Mouse (Mus musculus): Measurements from ENCODE around the gene Ppp2r5c. TPM values are rescaled to one million over a fixed set of nuclear protein-coding genes. Genes with fewer than 3 reads are reported as not detected.

Gene Ppp2r5c
- polyA plus RNA-seq, 1 experiment, result 59.4 TPM

- H3K4me3 ChIP-seq (replicated peaks; ENCODE audit: control insufficient read depth, low read depth, low read length), result peak overlapping the region; percentile 77
- peak overlapping the region; percentile 83 for H3K27ac ChIP-seq (ENCODE audit: control insufficient read depth, insufficient read depth, low read depth, low read length, poor library complexity)
- TF ChIP-seq POLR2A (IDR thresholded peaks at IDR 0.05; ENCODE audit: borderline replicate concordance, control insufficient read depth, low read depth, low read length) (peak; percentile 80), CTCF (IDR thresholded peaks at IDR 0.05; ENCODE audit: control insufficient read depth, insufficient read depth, low read length) (0 out of 2 replicates have a peak, but pooled peaks have one; percentile 5)
- WGBS, result under 1% methylated on average over 56 of the region's 56 CpGs
- H3K4me1 ChIP-seq (ENCODE audit: control insufficient read depth, insufficient read depth, low read length), result peaks cover 5% of the 10 kb centered on the region
These were observed 144.5 kb downstream of the Ppp2r5c start for GRCm38 (mm10) chr12:110591260-110591883.

GRCm38 (mm10) chr12:110598527-110598926, 151.6 kb downstream of the Ppp2r5c start:
- Histone ChIP-seq H3K4me1 (ENCODE audit: control insufficient read depth, insufficient read depth, low read length) (peaks cover 2% of the 10 kb centered on the region; the same call in 1 of the 2 replicates), H3K4me3 (replicated peaks; ENCODE audit: control insufficient read depth, low read depth, low read length) (no peak overlapping the region)

GRCm38 (mm10) chr12:110599791-110600190, 152.9 kb downstream of the Ppp2r5c start:
- WGBS, result 54% methylated on average over 4 of the region's 4 CpGs
- H3K4me3 ChIP-seq (replicated peaks; ENCODE audit: control insufficient read depth, low read depth, low read length), result no peak overlapping the region
- TF ChIP-seq CTCF (IDR thresholded peaks at IDR 0.05; ENCODE audit: control insufficient read depth, insufficient read depth, low read length) (no peak), POLR2A (IDR thresholded peaks at IDR 0.05; ENCODE audit: borderline replicate concordance, control insufficient read depth, low read depth, low read length) (no peak)
- peaks cover 2% of the 10 kb centered on the region; the same call in 1 of the 2 replicates for H3K4me1 ChIP-seq (ENCODE audit: control insufficient read depth, insufficient read depth, low read length)
- H3K27ac ChIP-seq (ENCODE audit: control insufficient read depth, insufficient read depth, low read depth, low read length, poor library complexity), result no peak overlapping the region

More at GRCm38 (mm10) chr12:110598527-110598926, 151.6 kb downstream of the Ppp2r5c start:
- WGBS, result 0% methylated on average over 7 of the region's 7 CpGs
- TF ChIP-seq POLR2A (IDR thresholded peaks at IDR 0.05; ENCODE audit: borderline replicate concordance, control insufficient read depth, low read depth, low read length) (no peak), CTCF (IDR thresholded peaks at IDR 0.05; ENCODE audit: control insufficient read depth, insufficient read depth, low read length) (peak; percentile 58)
- H3K27ac ChIP-seq (ENCODE audit: control insufficient read depth, insufficient read depth, low read depth, low read length, poor library complexity), result no peak overlapping the region

GRCm38 (mm10) chr12:110600225-110600991, 153.5 kb downstream of the Ppp2r5c start:
- WGBS, result 63% methylated on average over 13 of the region's 13 CpGs
- Histone ChIP-seq H3K4me3 (replicated peaks; ENCODE audit: control insufficient read depth, low read depth, low read length) (no peak overlapping the region), H3K4me1 (ENCODE audit: control insufficient read depth, insufficient read depth, low read length) (peaks cover 2% of the 10 kb centered on the region; the same call in 1 of the 2 replicates), H3K27ac (ENCODE audit: control insufficient read depth, insufficient read depth, low read depth, low read length, poor library complexity) (no peak overlapping the region)
- TF ChIP-seq CTCF (IDR thresholded peaks at IDR 0.05; ENCODE audit: control insufficient read depth, insufficient read depth, low read length), result no peak
- TF ChIP-seq POLR2A (IDR thresholded peaks at IDR 0.05; ENCODE audit: borderline replicate concordance, control insufficient read depth, low read depth, low read length), result no peak

- peak within 1 kb of the TSS; percentile 98 for H3K4me3 ChIP-seq (replicated peaks; ENCODE audit: control insufficient read depth, low read depth, low read length)
- under 1% methylated on average over 100 of the region's 105 CpGs for WGBS
- peaks cover 2% of the 10 kb centered on the region; the same call in 1 of the 2 replicates for H3K4me1 ChIP-seq (ENCODE audit: control insufficient read depth, insufficient read depth, low read length)
- peak within 1 kb of the TSS; percentile 99 for H3K27ac ChIP-seq (ENCODE audit: control insufficient read depth, insufficient read depth, low read depth, low read length, poor library complexity)
- TF ChIP-seq CTCF (IDR thresholded peaks at IDR 0.05; ENCODE audit: control insufficient read depth, insufficient read depth, low read length) (no peak), POLR2A (IDR thresholded peaks at IDR 0.05; ENCODE audit: borderline replicate concordance, control insufficient read depth, low read depth, low read length) (peak; percentile 95)
These were observed 154.6 kb downstream of the Ppp2r5c start, which contains the start of gene Dync1h1 for GRCm38 (mm10) chr12:110601241-110602218. Gene Dync1h1, plus strand, starts transcription at chr12:110601452.

GRCm38 (mm10) chr12:110606161-110606560, 159.2 kb downstream of the Ppp2r5c start:
- TF ChIP-seq CTCF (IDR thresholded peaks at IDR 0.05; ENCODE audit: control insufficient read depth, insufficient read depth, low read length) (no peak), POLR2A (IDR thresholded peaks at IDR 0.05; ENCODE audit: borderline replicate concordance, control insufficient read depth, low read depth, low read length) (no peak)
- H3K27ac ChIP-seq (ENCODE audit: control insufficient read depth, insufficient read depth, low read depth, low read length, poor library complexity), result no peak overlapping the region
- 15% methylated on average over 3 of the region's 3 CpGs for WGBS
- peaks cover 4% of the 10 kb centered on the region; the same call in 1 of the 2 replicates for H3K4me1 ChIP-seq (ENCODE audit: control insufficient read depth, insufficient read depth, low read length)
- H3K4me3 ChIP-seq (replicated peaks; ENCODE audit: control insufficient read depth, low read depth, low read length), result no peak overlapping the region

- 80% methylated on average over 2 of the region's 2 CpGs for whole genome bisulfite sequencing
These were observed 159.8 kb downstream of the Ppp2r5c start for GRCm38 (mm10) chr12:110606676-110607075.

More at GRCm38 (mm10) chr12:110606676-110607075, 159.8 kb downstream of the Ppp2r5c start:
- H3K4me3 ChIP-seq (replicated peaks; ENCODE audit: control insufficient read depth, low read depth, low read length), result no peak overlapping the region
- H3K4me1 ChIP-seq (ENCODE audit: control insufficient read depth, insufficient read depth, low read length), result peaks cover 4% of the 10 kb centered on the region; the same call in 1 of the 2 replicates
- no peak overlapping the region for H3K27ac ChIP-seq (ENCODE audit: control insufficient read depth, insufficient read depth, low read depth, low read length, poor library complexity)
- TF ChIP-seq POLR2A (IDR thresholded peaks at IDR 0.05; ENCODE audit: borderline replicate concordance, control insufficient read depth, low read depth, low read length) (no peak), CTCF (IDR thresholded peaks at IDR 0.05; ENCODE audit: control insufficient read depth, insufficient read depth, low read length) (no peak)

Measured in bone marrow, adult 2 months (tissue).